Mouse (Mus musculus) B cell, adult 2 months (primary cell): ENCODE measurements around the gene Thrb.
"Not testable (repeated sequence)": the region's sequence is repeated elsewhere in the genome, so short reads cannot be mapped to it uniquely, and the experiment has no call there.

ENCODE experiments used
- DNase-seq, 2 experiments: peaks; one replicate each; pipeline ENCODE4 v3.0.0; 2022

Gene Thrb

DNA sequence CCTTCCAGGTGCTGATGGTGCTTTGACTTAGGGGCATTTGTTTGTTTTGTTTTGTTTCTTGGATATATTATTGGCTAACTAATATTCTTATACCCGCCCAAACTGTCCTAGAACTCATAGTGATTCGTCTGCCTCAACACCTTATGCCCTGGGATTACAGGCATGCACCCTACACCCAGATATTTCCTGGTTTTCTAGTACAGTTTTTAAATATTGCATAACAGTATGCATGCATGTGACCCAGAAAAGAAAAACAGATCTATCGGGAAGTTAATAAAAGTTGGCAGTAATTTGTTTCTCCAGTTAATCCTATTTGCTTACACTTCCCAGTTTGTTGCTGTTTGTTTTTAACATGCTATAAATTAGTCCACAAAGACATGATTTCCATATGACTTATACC is 225.3 kb downstream of the Thrb start:
- DNase-seq, result no peak

DNA sequence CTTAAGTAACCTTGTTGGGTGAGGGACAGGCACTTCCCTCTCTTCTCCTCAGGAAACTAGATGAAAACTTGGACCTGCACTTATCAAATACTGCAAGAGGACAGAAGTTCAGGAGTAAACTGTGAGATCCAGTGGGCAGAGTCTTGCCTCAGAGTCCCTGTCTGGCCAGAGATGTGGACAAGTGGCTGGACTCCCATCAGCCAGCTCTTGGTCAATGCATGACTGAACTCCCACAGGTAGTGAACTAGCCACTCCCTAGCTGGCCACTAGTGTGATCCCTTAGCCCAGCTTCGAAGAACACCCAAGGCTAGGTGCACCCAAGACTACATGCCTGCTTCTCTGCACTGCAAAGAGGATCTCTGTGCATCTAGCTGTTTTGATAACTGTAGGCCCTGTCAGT is 234.7 kb downstream of the Thrb start:
- DNase-seq, result no peak

DNA sequence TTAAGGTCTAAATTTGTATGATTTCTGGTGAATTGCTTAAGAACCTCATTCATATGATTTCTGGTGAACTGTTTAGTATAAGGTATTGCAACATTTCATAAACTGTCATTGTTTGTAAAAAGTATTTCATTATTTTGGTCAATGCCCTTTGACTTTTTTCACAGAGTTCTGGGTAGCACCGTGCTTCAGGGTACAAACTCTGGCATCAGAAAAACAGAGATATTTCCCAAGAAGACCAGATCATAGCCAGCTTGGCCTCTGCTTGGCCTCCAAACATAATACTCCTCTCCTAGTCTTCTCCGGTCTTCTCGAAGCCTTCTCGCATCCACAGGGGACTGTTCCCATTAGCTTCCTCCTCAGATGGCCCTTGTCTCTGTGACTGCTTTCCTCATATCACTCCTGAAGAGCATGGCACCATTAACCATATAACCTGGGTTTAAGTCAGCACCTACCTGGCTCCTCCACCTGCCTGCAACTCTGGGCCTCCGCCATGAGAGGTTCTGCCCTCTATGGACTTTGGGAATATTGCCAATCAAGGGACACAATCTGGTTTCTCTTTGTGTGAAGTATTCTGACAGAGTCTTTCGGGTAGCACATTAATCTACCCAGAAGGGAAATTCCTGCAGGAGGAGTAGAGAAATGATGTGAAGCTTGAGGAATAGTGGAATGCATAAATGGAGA is 239.8 kb downstream of the Thrb start:
- no peak for DNase-seq

DNA sequence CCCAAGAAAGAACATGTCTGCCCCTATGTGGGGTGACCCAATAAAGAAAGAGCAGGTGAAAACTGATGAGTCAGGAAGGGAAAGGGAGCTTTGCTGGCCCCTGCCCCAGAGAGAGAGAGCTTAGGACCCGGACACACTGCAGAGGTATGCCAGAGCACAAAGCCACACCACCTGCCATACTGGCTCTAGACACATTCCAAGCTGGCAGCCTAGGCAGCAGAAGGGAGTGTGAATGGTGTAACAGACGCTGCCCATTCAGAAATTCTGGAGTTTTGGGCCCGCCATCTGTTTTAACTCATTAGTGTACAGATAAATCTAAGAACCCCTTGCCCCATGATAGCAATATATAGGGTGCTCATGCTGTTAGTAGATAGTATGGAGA is 240.3 kb downstream of the Thrb start:
- DNase-seq, result no peak

DNA sequence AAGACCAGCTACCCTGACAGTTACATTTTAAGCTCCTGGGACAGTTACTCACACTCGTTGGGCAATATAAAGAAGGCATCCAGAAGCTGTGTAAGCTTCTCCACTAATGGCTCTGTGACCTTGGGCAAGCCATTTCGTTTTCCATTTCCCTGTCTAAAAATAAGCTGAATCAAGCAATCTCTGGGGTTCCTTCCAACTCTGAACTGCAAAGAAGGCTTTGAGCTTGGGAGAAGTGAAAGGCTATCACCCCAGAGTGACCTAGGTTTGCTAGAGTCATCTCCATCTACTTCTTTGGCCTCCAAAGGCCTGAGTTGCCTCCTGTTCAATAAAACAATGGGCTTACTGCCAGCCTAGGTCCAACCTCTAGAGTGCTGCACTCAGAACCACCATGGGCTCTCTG is 242.4 kb downstream of the Thrb start:
- no peak for DNase-seq

DNA sequence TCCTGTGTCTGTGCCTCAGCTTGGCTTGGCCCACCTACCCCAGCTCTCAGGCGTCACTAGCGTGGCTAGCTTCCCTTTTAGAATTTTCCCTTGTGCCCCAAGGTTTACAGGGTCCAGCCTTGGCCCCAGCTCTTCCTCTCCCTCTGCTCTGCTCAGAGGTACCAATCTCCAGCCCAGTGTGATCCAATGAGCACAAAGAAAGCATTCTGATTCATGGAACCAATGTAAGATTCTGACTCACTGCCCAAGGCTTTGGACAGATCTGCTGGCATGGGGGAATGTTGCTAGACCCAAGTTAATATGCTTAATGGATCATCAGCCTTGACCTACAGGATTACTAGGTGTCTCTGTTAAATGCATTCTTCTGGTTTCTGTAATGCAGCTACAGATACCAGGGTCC is 243.1 kb downstream of the Thrb start:
- no peak for DNase-seq

DNA sequence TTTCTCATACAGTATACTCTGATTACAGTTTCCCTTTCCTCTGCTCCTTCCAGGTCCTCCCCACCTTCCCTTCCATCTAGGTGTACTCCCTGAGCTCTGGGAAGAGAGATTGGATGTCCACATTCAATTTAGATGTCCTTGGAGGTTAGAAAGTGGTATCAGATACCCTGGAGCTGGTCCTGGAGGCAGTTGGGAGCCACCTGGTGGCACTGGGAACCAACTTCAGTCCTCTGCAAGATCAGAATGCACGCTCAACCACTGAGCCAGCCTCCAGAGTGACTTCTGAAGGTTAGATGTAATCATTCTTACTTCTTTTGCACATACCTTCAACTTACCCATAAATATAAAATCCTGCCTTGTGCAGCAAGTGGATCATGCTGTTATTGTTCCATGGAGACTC is 244.5 kb downstream of the Thrb start:
- DNase-seq, result no peak

DNA sequence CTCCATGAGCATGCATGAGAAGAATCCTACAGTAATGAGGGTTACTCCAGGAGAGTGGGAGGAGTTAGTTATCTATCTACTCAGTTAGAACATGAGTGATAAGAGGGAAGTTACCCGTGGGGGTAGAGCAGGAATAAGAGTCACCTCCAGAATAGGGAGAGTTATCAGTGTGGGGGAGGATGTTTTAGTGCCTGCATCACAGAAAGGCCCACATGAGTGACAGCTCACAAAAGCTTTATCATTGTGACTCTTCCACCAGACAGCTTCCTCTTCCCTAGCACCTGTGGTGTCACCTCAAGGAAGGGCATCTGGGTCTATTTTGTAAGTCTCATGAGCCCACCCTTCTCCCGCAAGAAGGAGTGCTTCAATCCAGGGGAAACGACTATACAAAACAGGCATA is 245.6 kb downstream of the Thrb start:
- no peak for DNase-seq

DNA sequence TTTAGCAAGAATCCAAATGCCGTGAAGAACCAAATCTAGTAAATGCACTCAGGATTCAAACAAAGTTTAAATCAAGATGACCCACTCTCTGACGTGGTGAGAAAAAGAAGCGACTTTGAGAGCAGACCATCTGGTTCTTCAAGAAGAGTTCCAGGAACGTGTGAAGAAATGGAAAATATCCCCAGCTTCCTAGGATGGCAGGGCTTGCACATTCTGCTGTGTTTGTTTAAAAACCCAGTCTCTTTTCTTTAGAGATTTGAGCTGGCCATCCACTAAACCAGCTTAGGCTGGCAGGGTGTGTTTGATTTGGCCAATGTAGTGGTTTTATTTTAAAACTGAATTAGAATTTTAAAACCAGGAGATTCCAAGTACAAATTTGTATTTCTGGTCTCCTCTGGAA is 246.9 kb downstream of the Thrb start:
- DNase-seq, result no peak

DNA sequence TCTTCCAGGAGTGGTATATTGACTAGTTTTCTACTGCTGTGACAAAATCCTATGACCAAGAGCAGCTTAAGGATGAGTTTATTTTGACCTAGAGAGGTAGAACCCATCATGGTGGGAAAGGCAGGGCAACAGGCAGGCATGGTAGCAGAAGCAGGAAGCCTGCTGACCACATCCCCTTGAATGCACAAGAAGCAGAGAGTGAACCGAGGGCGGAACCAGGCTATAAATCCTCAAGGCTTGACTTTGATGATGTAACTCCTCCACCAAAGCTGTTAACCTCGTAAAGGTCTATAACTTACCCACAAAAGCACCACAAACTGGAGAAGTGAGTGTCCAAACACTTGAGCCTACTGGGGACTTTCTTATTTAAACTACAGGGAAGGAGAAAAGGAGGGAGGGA is 251.1 kb downstream of the Thrb start:
- DNase-seq, result no peak

DNA sequence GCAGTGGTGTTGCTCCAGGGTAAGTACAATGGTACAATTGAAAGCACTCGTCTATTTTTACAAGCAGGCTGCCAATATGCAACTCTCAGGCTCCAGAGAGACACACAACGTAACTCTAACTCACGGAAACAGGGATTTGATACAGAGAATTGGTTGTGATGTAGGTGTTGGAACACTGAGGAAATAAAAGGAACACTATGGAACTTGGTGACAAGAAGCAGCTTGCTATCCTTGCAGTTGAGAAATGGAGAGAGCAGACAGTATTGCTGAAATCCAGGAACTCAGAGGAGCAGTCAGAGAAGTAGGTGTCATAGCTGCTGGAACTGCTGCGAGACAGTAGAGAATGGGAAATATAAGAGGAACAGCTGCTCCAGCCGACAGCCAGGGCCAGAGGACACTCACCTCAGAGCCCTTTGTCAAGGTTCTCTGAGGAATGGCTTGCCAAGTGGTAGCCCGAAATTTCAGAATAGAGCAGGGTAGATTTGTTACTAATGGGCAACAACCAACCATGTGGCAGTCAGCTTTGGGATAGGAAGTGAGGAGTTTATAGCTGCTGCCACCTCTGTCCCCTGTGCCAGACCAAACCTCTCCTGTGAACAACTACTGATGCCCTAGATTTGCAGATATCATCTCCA is 252.6 kb downstream of the Thrb start:
- DNase-seq, result no peak

DNA sequence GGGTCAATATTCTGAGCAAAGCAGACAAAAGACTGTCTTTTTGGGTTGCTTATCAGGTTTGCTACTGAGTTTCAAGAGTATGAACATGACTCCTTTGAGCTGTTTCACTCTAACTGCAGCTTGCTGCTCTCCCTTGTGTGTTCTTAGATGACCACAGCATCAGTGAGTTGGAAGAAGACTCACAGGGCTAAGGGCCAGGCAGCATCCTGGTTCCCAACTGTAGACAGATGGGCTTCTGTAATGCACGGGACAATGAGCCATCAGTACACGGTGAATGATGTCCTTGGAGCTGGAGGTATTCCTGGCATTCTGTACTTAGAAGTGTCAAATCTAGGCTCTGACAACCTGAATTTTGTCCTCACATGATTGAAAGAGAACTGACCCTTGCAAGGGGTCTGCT is 255.5 kb downstream of the Thrb start:
- DNase-seq, result no peak

DNA sequence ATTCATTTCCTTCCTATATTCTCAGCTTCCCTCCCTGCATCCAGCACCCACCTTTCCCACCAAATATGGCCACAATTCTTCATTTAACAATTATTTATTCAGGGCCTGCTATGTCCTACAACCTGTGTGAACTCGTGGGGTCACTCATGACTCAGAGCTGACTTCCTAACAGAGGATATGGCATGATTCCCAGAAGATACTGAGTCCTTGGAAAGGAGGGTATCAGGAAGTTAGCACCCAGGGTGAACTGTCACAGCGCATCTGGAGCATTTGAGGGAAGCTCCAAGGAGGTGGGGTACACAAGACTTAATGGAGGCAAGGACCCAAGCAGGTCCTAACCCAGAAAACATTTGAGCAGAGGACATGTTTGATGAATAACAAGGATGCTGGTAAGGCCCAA is 256.6 kb downstream of the Thrb start:
- no peak for DNase-seq

DNA sequence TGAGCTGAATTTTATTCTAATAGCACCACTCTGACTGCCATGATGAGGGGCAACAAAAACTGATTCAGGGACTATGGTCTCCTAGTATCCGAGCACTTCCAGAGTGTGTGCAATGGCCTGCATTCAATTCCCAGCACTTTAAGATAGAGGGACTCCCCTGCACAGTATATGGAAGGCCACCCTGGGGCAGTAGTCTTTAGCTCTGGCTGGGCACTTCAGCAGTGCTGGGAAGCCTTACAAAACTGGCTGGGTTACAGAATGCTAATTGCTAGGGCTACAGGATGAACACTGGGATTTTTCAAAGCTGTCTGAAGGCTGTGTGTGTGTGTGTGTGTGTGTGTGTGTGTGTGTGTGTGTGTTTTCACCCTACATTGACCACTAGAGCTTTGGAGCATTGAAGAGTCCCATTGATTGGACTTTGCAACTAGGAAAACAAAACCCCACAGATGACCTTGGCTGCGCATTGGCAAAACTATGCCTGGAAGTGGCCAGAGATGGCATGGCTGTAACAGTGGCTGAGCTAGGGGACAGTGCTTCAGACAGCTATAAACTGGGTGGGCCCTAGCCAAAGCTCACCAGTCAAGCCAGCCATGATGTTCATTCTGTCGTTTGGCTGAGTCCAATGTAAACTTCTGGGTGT is 257.2 kb downstream of the Thrb start:
- DNase-seq, result no peak

DNA sequence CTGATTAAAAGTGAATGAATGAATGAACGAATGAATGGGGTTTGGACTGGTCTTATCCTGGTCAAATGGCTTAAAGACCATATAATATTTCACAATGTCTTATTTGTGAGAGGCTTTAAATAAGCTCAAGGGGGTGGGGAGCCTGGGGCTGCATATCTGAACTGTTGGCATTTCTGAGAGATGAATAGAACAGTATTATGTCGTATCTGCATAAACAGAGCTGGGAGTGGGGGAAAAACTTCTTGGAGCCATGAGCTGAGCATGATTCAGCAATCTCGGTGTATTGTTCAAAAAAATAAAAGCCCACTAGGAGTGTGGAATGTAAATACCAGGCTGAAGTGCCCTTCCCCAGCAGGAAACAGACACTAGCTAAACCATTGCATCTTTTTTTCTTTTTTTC is 257.8 kb downstream of the Thrb start:
- no peak for DNase-seq

DNA sequence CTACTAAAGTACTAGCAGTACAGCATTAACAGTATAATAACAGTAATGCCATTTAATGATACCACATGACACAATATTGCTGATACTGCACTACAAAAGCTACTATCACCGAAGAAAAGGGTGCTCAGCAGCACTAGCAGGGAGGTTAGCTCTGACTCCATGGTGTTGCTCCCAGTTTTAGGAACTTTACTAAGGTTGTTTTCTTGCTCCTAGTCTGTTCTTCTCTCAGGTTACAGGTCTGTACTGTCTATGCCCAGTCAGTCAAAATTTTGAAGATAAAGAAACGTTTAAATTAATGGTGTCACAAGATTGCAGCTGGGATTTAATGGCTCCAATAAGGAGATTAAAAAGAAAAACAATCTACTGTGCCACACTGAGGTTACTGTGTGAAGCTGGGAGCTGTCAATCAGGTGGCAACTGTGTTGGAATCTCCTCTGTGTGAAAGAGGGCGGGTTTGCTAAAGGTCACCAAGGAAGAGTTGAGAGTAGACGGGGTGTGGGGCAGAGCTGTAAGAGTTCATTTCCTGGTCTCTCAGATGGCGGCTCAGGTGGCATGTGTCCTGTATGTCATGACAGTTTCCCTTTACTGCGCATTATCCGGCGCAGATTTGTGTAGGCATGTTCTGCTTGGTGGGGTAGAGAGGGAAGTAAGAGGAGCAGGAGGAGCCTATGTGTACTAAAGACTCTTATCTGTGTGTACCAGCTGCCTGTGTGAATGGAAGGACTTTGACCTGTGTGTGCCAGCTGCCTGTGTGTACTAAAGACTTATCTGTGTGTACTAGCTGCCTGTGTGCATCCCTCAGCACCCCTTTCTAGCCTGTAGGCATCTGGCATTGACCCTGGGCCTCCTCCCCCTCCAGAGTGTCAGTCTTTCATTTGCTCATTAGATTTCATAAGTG is 263.0 kb downstream of the Thrb start:
- no peak for DNase-seq

DNA sequence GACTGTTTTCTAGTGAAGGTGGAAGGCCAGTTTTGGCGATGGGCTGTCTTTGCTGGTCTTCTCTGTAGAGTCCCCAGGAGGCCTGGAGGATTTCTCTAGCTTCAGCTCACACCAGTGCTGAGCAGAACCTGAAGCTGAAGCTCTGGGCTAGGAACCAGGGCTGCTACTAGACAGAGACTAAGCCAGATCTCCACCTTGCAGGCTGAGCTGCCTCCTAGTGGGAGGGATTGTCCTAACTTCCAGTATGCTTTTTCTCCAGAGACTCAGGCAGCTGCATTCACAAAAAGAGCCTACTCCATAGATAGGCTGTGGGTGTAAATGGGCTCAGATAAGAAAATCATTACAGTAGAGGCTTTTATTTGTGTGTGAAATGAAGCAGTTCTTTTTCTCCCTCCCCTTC is 267.4 kb downstream of the Thrb start:
- DNase-seq, result no peak

DNA sequence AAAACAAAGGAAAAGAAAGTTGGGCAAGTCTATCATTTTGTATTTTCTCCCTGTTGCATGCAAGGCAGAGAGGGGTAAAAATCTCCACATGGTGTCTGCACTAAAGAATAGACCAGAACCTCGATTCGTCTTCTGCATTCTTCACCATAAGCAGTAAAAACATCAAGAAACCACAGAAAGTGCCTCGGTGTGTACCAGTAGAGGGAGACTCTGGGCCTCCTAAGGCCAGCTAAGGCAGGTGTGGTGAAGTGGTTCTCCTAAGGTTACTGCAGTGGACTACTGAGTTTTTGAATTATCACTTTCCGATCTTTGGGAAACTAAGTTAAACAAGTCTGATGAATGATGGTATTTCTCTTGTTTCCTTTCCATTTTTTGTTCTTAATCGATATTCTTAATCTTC is 269.5 kb downstream of the Thrb start:
- DNase-seq, result no peak

DNA sequence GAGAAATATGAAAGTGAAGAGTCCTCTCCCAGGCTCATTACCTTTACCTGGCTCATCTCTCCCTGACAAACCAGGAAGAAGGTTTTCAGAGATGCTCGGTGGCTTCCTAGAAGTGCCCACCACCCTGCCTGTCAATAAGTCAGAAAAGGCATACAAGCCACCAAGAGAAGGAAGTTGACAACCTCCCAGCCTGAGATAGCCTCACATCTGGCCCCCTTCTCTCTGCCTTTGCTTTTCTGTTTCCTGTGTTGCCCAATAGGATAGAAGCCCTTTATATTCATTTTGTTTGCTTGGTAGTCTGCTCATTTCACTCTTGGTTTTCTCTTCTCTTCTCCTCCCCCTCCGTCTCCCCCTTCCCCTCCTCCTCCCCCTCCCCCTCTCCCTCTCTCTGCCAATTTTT is 273.4 kb downstream of the Thrb start:
- DNase-seq, result no peak

DNA sequence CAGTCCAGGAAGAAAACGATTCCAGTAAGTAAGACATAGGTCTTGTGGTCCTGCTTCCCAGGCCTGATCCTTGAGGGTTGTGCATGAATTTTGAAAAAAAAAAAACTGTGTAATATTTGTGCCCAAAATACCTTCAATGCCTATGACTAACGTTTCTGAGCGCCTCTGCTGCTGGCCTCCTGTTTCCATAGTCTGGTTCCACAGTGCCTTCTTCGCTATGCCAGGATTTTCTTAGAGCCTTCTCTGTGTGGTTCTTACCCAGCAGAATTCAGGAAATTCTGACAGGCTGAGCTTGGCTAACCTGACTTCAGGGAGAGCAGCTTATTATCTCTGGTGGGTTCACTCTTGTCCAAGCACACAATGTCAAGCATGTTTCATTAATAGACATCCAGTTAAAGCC is 274.7 kb downstream of the Thrb start:
- not testable (repeated sequence) for DNase-seq

DNA sequence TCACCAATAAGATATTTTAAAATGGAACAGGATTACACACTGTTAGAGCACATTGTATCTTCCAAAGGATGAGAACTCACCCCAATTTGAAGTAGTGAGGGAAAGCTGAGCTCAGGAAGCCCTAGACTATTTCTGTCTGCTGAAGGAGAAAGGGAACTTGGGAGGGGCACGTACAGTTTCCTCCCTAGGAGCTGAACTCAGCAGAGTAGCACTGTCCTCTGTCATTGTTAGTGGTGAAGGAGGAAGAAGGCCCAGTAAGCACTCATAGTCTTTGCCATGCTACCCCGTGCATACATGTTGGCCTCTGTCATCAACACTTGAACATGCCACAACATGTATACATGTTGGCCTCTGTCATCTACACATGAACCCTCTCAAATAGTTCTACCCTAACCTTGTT is 294.0 kb downstream of the Thrb start:
- no peak for DNase-seq

DNA sequence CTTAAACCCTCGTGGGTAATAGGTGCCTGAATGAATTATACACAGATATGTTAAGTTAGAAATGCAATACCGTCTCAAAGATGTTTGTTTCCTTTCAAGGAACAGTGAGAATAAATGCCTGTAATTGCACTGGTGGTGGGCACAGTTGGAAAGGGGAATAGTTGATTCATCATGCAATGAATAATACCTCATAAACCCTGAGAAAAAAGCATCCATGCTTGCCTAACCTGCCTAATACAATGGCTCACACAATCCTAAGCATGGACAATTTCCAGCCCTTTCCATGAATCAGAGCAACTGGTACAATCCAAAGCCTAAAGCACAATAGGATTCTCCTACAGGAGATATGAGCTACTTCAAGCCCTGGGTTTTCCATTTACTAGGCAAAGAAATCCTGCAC is 299.8 kb downstream of the Thrb start:
- no peak for DNase-seq

DNA sequence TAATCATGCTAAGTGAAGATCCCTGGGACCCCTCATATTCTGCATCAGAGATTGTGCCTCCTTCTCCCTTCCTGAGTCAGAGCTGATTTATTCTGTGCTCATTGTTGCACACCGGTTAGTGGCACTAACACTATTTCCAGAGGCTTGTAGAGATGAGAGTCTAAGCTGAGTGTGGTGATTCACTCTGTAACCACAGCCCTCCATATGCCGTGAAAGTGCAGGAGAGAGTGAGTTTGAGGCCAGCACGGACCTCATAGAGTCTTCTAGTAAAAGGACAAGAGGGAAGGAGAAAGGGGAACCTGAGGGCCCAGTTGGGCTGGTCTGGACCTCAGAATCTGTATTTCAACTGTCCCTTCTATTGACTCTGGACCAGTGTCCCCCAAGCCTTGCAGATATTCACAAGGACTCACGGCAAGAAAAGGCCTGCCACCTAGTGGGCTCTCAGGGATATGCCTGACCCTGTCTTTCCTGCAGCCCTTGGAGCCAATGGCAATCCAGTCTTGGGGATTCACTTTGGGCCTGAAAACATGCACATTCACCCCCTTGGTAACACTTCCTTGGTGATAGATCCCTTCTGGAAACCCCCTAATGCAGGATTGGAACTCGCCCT is 307.2 kb downstream of the Thrb start:
- DNase-seq, result peak; percentile 18 to 27
